Mouse (Mus musculus) neutrophil, adult 5-6 weeks (primary cell): ENCODE results near the gene Hpse2. TPM values are rescaled to one million over a fixed set of nuclear protein-coding genes. Genes with fewer than 3 reads are reported as not detected.
"Not testable (repeated sequence)": the region's sequence is repeated elsewhere in the genome, so short reads cannot be mapped to it uniquely, and the experiment has no call there.

Experiments
- ATAC-seq: fragments of 151-379, 151-347 bp; 2 replicates; pipeline ENCODE4 v1.8.0; 2017; ENCODE audit warnings: mild to moderate bottlenecking, moderate TSS enrichment; ENCODE audit not compliant: insufficient number of reproducible peaks, poor library complexity, low FRiP score, severe bottlenecking; ENCODE audit errors: extremely low read depth
- total RNA-seq: library from RNA; stranded (forward); fragments of 200-1000 nt; gene quantifications from 2 replicates; pipeline ENCODE4 v1.2.3, GENCODE M21; 2017

Hpse2 gene
- not detected in 2 replicates for total RNA-seq

DNA sequence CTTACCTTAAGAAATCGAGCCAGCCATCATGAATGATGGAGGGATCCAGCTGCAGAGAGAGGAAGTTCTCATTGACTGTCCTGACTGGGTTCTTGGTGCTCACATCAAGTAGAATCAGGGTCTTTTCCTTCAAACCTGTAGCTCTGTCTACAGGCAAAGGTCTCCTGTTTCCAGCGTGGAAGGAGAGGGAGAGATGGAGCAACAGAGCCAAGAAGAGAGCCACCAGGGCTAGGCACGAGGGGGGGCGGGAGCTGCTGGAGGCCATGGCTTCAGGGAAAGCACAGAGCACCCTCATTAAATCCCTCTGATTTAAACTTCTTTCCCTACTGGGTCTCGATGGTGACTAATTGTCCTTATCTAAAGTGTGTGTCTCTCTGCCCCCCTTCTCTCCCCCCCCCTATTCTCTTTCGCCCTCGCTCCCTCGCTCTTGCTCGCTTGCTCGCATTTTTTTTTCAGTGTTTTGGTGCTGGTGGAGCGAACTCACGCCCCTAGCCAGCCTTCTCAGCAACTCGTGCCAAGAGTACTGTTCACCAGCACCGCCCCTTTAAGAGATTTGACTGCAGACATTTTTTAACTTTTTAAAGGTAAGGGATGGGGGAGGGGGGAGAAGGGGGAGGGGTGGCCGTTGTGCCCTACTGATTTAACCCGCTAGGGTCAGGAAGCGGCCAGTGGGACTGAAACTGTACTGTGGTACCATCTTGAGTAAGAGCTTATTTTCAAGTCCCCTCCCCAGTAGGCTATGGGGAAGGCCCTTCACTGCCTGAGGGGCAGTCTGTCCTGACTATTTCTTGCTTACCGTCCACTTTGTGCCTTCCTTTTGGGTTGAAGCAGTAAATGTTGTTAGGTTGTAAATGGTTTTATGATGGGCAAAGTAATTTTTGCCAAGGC lies at the start of gene Hpse2:
TSS of gene Hpse2 (minus strand) at position 339 of the 888 bp plus-strand sequence.
- ATAC-seq, result no peak

DNA sequence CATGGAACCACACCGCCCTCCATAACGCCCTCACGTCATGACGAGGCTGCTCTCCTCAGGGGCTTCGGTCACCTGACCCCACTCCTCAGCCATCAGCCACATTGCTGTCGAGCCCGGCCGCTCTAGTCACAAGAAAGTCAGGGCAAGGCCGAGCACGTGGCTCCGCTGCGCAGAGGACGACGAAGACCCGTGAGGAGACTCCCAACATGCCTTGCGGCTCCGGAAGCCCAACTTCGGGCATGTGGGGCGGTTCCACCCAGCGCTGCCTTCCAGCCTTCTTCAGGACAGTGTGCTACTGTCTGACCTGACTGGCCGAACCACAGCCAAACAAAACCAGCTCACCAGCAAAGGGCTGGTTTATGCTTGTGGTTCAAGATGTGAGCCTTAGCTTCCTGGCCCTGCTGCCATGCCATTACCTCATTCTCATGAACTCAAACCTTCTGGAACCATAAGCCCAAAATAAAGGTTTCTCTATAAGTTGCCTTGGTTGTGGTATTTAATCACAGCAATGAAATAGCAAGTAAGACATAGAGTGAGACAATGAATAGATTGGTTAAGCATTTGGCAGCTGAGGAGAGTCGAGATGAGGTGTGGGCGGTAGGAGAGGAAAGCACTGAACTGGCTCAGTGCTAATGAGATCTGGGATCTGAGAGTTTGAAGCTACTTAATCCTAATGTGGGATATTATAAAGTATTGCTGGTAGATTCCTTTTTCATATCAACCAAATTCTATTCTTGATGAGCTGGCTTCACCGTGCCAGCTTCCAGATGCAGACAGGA lies 39.5 kb upstream of the Hpse2 start:
- ATAC-seq, result no peak

DNA sequence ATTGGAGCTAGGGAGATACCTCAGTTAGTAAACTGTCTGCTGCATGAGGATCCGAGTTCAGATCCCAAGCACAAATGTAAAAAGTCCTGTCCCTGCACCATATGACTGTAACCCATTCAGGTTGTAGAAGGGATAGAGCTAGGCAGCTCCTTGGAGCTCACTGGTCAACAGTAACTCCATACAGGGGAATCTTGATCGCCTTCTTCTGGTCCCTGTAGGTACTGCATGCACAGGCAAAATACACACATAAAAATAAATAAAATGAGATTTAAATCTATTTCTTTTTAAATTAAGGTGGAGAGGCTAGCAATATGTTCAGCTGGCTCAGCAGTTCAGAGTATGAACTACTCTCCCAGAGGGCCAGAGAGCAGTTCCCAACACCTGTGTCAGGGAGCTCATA lies 35.9 kb upstream of the Hpse2 start:
- no peak for ATAC-seq

DNA sequence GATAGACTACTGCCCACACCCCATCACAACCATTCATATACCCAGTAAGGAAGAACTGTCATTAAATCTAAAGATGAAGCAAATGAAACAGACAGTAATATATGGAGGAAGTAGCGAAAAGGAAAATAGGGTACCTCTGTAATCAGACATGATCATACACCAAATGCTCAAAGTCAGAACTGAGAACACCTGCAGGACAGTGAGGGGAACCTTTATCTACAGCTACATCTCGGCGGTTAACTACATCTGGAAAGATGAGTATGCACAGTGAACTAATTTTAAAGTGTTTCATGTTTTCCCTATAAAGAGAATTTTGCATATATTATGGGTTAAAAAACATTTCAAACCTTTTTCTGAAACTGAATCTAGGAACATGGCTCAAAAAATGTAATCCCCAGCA lies 32.4 kb upstream of the Hpse2 start:
- no peak for ATAC-seq

DNA sequence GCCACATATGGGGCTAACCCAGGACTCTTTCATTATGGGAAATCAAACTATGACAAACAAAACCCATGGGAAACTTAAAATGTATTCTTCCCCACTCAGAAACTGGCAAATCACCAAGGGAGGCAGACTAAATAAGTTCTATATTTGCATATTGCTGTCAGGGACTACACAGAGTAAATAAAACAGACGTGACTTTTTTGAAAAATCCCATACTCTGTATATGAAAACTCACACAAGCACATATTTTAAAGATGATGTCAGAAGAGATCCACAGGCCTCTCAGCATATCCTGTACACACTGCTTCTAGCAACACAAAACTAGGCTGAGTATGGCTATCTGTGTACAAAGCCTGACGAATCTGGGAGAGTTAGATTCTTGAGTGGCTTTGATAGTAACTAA lies 27.4 kb upstream of the Hpse2 start:
- no peak for ATAC-seq

DNA sequence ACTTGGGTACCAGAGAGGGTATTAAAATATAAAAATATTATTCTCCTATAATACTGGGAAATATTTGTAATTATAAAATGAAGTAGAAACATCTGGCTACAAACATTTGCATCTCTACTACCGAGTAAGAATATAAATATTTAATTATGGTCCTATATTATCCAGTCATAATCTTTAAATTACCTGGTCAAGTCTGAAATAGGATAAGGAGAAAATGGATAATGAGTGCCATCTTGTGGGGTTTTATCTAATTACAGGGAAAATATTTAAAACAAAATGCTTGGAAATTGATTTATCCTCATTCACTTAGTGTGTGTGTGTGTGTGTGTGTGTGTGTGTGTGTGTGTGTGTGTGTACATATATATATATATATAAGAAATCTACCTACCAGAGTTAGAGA lies 19.0 kb upstream of the Hpse2 start:
- ATAC-seq, result no peak

DNA sequence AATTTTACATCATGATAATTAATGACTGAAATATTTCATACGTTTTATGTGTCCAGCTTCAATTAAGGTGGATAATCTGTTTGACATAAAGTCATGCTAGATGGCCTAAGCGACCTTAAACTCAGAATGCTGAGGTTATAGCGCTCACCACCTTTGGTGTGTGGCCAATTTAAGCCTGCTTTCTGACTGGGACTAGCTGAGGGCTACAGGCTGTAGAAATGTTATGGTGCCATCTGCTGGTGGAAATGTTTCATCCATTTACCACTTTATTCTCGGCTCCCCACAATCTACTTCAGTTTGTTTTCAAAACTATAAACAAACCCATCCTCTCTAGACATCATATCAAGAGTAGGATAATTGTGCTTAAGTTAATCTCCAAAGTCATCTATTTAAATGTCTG lies 8.2 kb upstream of the Hpse2 start:
- no peak for ATAC-seq

DNA sequence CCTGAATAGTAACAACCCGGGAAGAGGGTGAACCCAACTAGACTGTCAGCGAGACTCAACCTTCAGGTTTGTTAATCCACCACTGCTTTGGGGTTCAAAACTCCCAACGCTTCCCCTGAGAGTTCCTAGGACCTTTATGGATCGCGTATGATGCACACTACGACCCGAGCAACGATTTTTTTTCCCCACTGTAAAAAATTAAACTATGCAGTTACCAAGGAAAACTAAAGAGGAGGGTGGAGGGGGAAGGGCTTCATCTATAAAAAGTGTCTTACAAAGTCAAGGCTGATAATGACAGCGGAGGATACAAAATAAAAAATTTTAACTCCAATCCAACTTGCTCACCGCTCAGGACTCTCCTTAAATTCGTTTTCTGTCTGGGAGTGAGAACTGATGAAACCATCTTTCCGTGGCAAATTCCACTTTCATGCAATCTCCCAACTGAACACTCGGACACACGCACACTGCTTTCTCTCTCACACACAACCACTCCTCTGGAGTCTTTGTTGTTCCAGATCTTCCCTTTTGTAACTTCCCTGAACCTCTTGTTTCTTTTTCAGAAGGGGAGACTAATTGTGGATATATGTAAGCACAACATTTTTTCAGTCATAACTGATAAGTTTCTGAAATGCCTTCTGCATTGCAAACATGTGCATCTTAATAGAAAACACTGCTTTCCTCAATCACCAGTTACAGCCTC lies 934 bp downstream of the Hpse2 start:
- no peak for ATAC-seq

DNA sequence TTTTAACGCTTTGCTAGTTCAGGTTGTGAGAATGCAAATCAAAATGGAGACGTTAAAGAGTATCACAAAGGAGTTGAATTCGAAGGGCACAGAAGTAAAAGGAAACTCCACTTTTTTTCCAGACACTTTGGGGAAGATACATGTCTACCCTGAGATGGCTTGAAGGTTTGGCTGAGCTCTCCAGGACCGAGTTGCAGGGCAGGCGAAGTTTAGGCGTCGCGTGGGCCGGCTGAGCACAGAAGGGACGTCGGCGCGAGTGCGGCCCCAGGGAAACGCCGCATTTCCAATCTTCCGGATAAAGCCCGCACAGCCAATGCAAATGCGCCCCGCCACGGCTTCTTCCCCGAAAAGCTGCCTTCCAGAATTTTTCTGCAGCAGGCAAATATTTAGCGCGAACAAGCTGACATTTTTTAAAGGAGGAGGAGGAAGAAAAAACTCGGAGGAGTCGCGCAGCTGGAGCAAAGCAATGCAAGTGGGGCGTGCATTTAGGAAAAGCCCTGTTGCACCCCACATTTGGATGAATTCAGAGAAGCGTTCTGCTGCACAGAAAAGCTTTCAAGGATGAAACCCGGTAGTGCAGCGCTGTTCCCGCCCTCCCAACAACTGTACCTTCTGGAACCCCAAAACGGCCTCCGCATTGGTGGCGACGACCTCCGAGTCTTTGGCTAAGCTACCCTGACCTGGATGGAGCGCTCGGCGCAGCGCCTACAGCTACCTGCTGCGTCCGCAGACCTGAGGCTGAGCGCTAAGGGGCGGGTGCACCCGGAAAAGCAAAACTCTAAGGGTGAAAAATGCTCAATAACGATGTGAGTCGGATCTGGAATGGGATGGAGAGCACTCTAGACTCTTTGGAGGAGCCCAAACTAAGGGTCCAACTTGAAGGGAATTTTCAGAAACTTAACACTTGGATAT lies 1.9 kb downstream of the Hpse2 start:
- ATAC-seq, result no peak

DNA sequence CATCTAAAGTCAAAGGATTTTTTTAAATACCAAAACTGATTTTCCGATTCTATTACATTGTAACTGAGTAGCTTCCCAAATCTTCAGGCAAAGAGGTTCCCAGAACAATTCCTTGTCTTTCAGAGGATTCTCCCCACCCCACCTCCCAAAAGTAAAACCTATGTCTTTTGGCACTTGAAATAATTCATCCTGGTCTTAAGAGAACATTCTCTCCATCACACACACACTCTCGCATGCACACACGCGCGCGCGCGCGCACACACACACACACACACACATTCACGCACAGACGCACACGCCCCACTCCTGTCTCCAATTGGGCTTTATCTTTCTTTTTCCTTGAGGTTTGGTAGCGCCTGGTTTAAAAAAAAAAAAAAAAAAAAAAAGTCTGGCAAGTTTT lies 2.7 kb downstream of the Hpse2 start:
- no peak for ATAC-seq

DNA sequence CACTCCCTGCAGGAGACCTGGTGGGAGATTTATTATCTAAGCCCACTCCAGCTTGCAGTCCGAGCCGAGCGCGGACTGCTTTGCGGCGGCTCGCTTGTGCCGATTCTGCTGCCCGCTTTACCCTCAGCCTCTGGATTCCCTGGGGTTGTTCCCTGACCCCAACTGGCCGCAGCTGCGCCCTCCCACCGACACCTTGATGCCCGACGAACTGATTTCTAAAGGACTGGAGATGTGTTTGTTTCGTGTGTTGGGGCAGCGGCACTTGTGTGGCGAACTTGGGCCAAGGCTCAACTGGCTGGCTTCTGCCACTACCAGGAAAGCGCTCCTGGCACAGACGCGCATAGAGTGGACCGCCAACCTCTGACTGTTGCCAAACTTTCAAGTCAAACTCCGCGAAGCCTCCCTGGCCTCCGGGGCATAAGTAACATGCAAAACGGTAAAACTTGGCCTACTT lies 3.1 kb downstream of the Hpse2 start:
- ATAC-seq, result no peak

DNA sequence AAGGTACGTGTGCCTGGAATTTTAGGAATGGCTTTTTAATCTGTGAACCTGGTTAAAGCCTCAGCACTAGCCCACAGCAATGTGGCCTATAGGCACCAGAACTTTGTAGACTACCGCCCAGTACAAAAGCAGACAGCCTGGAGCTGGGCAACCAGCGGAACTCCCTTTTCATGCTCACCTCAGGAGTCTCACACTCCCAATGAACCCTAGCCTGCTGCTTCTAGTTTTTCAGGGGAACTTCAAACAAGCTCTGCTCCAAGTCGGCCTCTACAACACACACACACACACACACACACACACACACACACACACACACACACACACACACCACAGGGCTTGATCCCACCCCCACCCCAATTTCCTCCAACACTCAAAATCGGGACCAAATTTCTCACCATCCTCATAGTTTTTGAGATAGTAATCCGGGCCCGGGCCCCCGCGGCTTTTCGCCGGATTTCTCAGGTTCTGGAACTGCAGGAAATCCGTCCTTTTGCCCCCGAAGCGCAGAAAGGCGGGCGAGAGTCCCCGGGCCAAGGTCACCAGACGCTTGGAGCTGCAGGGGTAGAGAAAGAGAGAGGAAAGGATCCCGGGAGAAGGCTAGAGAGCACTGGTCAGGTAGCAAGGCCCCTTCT lies 3.7 kb downstream of the Hpse2 start:
- no peak for ATAC-seq

DNA sequence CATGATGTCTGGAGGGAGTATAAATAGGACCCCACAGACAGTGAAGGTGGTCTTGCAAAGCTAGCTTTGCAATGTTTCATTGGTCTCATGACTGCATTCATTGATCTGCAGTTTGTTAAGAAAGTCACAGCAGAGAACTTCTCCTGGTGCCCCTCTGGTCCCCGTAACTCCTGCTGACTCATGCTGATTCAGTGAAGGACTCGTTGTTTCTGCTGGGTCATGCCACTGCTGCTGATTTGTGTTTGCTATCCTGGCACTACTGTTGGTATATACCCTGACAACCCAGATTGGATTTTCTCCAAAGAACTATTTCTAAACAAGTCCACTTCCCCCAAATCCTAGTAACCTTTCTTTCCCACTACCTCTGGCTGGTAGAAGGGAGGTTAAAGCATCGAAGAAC lies 29.3 kb downstream of the Hpse2 start:
- ATAC-seq, result no peak

DNA sequence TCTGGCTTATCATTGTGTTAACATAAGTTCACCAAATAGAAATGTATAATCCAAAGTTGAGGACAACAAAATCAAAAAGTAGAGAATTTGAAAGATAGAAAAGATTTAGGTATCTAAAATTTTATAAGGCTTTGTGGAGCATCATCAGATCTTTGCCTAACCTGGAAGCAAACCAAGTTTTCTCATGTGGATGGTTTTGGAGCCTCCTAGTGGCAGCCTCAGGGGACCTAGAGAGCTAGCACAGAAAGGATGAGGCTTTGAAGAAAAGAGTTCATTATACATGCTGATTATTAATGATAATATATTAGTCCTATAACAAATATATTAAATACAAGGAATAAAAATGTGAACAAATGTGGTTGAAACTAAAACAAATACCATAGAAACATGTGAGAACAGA lies 77.0 kb downstream of the Hpse2 start:
- ATAC-seq, result no peak

DNA sequence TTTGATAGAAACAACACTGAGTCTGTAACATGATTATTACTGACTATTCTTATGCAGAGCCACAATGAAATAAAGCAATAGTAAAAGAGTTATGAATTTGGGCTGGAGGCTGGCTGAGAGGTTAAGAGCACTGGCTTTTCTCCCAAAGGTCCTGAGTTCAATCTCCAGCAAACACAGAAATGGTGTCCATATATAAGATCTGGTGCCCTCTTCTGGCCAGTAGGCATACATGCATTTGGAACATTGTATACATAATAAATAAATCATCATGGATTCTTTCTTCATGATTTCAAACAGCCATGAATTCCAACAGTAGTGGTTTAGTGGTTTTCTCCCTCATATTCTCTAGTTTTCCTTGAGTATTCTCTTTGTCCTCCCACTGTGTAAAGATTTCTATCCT lies 81.4 kb downstream of the Hpse2 start:
- ATAC-seq, result no peak

DNA sequence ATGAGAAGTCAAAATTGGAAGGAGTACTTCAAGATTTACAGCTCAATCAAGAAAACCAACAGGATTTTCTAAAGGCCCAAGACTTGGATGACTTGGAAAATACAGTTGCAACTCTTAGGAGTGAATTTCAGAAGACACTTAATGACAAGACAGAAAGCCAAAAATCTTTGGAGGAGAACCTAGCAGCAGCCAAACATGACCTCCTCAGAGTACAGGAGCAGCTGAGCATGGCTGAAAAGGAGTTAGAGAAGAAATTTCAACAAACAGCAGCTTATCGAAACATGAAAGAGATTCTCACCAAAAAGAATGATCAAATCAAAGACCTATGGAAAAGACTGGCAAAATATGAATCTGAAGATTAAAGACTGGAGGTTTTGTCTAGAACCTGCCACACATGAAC lies 106.8 kb downstream of the Hpse2 start:
- ATAC-seq, result not testable (repeated sequence)

DNA sequence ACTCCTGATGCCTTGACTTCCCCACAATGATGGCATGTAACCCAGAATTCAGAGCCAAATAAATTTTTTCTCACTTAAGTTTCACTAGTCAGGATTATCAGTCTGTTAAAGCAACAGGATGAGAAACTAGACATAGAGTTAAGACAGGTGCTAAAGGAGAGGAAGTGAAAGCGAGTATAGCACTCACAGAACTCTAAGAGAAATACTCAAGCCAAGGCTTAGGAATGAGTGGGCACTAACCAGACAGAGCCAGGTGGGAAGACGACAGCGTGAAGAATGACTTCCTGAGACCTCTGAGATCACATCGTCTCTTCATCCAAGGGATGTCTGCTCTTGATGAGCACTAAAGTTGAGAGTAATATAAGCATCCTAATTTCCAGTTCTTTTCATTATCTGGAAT lies 144.2 kb downstream of the Hpse2 start:
- ATAC-seq, result no peak

DNA sequence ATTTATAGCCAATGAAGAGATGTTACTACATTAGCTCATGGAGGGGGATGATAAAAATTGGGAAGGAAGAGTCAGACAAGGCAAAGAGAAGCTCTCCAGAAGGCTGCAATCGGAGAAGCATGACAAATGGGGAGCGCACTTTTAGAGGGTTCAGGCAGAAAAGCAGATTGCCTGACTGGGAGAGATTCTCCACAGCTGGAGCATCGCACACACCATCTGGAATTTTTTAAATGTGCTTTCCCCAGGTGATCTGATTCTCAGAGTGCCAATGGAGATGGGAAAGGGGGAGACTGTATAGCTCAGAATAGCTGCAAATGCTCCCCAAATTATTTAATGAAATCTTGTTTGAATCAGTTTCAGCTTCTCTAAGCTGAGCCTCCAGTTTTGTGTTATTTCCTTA lies 156.4 kb downstream of the Hpse2 start:
- ATAC-seq, result no peak
